Mouse (Mus musculus) layer of hippocampus, postnatal 36 days (tissue): ENCODE results near the gene Ppp2r5c. TPM values are rescaled to one million over a fixed set of nuclear protein-coding genes. Genes with fewer than 3 reads are reported as not detected.

Experiments used
- DNase-seq, 2 experiments: peaks; one replicate each; pipeline ENCODE4 v3.0.0; 2022
- total RNA-seq, 2 experiments: library from RNA; stranded (reverse); gene quantifications; 2 replicates each; pipeline ENCODE4 v1.2.3; 2021

Ppp2r5c gene
- total RNA-seq, 2 experiments from 2014 or later, result 228 to 249 TPM

DNA sequence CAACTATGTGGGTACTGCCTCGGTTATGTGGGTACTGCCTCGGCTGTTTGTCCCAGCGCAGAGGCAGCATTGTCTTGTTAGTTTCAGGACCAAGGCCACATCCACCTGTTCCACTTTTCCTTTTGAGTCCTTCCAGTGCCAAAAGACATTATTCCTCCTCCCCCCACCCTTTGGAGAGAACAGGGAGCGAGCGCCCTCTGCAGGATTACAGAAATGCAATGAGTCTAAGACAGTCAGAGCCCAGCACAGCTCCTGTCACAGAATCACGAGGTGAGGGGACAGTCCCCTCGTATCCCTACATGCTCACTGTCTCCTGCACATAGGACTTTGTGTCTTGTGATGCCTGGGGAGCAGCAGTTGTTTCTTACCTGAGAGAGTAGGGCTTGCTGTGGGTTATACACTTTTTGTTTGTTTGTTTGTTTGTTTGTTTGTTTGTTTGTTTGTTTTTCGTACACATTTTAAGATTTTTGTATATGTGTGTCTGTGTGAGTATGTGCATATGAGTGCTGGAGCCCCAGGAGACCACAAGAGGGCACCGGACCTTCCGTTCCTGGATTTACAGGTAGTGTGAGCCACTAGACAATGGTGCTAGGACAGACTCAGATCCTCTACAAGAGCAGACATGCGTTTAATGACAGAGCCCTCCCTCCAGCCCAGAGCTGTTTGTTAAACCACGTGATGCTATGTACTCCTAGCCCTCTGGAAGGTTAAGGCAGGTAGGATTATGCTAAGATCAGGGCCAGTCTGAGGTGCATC, 43.2 kb downstream of the Ppp2r5c start:
- no peak for DNase-seq

DNA sequence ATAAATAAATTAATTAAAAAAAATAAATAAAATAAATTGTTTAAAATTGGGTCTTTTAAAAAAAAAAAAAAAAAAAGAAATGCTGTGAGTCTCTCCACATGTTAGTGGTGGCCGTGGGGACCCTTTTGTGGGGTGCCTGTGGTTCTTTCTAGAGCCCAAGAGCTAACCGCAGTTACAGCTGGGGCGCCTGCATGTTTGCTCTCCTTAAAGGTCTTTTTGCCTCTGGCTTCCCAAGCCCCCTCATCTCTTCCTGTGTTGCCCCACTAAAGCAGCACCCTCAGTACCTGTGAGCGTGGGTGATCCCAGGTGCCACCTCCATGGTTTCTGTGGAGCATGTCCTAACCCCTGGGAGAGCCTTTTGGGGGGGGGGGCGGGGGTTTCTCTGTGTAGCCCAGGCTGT, 45.5 kb downstream of the Ppp2r5c start:
- no peak for DNase-seq

DNA sequence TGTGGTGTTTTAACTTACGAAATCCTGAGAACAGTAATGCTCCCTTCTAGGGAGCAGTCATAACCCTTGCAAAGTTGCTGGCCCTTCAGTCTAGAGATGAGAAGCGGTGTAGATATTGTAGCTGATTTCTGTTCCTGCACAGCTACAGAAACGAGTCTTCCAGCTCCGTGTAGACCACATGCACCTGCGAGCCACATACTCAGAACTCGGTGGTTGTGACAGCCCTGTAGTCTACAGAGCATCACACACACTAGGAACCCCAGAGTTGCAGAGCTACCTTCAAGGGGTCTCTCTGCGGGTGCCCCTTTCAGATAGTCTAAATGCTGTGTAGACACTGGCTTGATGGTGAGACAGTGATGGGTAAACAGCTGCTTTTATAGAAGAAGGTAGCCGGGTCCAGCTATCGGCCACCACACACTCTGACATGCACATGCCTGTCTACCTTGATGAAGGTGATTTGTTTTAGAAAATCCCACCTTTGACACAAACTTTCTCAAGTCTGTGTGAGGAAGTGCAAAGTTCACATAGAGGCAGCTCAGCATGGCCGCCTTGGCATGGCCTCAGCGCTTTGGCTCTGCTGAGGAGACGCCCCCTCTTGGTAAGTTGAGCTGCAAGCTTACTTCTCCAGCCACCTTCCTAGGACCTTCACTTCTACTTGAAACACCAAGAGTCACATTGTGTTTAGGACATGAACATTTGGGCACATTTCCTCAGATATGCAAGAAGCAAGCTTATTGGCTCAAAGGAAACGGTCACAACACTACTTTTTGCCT, 46.9 kb downstream of the Ppp2r5c start:
- no peak for DNase-seq

DNA sequence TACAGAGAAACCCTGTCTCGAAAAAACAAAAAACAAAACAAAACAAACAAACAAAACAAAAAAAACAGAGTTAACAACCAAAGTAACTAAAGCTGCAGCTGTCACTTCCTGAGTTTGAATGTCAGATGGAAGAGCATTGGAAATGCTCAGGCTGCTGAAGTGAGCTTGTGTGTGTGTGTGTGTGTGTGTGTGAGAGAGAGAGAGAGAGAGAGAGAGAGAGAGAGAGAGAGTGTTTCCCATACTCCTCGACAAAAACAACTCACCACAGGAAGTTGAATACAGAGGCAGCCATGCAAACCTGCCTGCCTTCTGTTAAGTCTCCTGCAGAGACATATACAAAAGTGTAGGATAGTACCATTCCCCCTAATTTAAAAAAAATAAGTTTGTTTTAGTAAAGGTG, 47.9 kb downstream of the Ppp2r5c start:
- no peak for DNase-seq

DNA sequence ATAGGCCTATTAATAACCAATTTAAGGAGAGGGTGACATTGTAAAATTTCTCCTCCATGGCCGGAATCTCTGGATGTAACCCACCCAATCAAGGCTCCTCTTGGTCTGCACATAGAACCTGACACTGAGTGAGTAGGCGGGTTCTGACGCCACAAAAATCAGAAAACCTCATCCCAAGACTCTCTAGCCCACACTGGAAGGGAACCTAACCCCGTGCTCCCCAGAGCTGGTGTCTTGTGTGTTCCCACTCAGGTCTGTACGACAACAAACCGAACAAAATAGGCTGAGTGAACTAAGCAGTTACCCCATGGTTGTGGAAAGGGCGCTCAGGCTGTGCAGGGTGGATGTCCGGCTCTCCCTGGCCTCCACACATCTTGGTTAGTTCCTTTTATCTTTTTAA, 48.3 kb downstream of the Ppp2r5c start:
- DNase-seq, result no peak

DNA sequence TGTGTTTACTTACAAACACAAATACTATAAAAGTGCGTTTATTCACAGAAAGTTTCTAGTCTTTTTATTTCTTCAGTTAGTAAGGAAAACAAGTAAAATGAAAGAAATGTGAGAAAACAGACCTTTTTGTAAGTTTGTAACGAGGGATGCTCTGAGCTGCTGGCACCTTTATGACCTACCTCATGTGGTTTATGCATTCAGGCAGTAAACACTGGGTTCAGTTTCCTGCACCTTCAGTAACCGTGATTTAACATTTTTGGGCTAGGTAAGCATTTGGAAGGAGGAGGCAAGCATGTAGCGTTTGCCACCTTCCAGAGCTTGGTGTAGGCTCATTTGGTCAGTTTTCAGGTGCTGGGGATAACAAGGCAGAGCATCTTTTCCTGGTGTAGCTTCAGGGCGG, 49.1 kb downstream of the Ppp2r5c start:
- no peak for DNase-seq

DNA sequence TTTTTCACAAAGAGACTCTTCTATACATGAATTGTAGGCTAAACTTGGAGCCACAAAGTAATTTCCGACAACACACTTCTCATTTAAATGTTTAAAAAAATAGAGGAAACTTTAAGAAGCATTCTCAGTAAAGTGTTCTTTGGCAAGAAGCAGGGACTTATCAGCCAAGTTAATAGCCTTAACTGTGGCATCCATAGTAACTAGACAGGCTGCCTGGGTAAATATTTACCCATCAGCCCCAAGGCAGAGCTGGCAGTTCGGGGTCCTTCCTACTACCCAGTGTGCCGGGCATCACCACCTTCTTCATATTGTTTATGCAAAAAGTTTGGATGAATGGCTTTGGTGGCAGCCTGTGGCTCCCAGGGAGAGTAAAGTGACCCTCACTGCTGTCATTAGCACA, 50.1 kb downstream of the Ppp2r5c start:
- no peak for DNase-seq

DNA sequence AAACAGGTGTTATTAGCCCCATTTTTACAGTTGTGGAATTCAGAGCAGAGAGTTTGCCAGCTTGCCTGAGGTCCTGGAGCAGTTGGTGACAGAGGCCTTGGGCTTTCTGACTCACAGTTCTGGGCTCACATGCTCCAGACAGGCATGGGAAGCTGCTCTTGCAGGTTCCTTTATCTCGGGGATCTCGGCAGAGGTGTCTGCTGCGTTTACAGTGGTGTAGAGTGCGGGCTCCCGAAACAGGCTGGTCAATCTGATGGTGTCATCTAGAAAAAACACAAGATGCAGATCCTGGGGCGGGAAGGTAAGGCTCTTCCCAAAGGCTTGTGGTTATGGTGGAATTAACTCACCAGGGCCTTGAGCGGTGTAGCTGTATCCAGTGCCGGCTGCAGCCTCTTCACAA, 50.6 kb downstream of the Ppp2r5c start:
- DNase-seq, result no peak

DNA sequence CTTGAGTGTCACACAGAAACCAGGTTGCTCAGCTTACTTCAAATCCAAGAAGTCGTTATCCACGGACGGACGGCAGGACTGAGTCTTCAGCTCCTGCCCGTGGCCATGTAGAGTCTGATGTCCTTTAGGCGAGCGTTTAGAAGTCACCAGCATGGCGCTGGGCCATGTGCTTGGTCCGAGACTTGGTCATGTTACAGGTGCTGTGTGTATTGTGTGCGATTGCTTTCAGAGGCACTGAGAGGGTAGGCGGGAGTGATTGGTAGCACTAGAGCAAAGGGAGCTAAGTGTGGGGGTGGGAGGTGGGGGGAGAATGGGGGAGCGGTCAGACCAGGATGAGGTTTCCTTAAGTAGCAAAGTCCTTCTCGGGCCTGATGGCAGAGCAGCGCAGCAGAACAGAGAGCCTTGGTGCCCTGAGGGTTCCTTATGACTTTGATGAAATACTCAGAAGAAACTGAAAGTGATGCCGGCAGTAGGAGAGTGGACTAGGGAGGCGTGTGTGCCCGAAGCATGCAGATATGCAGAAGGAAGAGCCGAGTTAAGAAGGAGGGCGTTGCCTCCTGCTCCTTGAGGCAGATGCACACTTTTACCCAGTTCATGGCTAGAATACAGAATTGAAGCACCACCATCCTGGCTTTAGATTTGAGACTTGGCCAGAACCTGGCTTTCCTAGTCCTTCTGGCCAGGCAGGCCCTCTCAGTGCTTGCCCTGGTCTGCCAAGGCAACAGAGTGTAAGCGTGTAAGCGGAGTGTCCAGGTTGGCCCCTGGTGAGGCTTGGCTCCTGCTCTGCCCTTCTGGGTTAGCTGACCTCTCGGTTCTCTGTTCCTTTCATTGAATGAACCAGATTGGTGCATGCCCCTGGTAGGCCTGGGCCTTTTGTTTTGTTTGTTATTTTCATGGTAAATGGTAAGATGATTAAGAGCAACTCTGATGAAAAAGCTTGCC, 51.6 kb downstream of the Ppp2r5c start:
- no peak for DNase-seq

DNA sequence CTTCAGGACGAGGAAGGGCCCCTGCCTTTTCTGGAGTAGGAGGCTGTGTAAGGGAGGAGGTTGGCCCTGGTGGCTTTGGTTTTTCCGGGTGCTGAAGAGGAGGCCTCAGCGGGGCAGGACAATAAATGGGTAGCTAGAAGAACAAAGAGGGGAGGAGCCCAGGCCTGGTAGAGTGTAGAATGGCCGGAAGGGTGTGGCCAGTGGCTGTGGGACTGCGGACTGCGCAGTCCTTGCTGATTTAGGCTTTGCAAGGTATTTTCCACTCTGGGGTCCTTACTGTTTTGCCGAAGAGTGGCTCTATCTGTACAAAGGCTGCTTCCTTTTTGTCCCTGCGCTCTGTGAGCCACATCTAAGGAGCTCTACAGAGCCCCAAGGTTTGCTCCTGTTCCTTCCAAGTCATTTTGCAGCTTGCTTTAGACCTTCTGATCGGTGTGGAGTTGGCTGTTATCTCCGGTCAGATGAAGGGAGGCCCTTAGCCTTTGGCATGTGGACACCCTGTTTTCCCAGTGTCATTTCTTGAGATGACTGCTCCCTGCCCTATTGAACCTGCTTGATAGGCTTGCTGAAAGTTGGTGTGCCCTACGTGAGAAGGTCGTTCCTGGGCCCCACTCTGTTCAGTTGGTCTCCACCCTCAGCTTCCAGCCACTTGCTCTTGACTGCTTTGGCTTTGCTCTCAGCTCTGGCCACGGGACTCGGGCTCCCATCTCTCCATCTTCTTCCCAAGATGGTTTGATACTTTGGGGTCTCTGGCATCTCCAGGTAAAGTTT, 52.5 kb downstream of the Ppp2r5c start:
- no peak for DNase-seq

DNA sequence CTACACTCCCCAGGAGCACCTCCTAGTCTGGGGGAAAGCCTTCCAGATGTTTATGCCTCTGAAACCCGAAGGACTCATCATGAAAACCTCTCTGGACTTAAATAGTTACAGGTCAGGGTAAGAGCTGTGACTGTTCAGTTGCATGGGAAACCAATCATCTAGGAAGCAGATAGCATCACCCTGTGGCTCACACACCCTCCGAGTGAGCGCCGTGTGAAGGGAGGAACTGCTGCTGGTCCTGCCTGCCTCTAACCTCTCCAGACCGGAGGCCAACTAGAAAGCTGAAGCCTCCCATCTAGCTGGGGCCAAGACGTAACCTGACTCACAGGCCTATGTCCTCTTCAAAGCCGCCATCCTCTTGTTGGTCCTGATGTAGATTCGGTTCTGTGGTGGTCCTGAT, 53.2 kb downstream of the Ppp2r5c start:
- DNase-seq, result no peak

DNA sequence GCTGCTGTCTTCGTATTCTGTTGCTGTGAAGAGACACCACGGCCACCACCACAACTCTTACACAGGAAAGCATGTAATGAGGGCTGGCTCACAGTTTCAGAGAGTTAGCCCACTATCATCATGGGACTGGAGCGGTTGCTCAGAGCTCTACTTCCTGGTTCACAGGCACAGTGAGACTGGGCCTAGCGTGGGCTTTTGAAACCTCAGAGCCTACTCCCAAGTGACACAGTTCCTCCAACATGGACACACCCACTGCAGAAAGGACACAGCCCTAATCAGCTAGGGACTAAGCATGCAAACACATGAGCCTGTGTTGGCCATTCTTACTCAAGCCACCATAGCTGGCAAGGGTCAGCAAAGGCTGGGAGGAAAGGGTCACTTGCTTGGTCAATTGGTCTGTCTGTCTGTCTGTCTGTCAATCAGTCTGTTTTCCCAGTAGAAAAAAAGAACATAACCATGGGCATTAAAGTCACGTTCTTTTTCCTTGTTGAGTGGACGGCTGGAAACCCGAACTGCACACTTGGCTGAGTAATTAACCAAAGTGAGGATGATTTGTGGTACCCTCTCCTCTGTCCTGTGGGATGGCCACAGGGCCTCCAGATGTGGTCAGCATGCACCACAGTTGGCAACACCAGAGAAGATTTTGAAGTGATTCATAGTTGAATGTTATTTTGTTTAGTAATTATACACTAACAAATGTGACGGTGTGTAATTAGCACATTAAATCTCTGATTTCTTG, 56.7 kb downstream of the Ppp2r5c start:
- DNase-seq, result no peak

DNA sequence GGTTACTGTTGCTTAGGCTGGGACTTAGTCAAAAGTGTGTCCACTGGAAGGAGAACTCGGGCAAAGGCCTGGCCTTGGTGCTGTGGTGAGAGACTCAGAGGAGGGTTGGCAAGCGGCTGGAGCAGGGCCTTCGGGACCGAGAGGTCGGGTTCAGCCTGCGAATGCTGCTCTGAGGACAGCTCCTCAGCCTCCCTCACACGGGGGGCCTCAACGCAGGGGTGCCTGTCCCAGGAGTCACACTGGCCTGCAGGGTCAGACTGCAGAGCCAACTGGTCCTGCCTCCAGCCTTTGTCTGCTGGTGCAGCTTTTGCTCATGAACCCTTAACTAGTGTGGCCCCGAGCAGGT, 57.2 kb downstream of the Ppp2r5c start:
- no peak for DNase-seq

DNA sequence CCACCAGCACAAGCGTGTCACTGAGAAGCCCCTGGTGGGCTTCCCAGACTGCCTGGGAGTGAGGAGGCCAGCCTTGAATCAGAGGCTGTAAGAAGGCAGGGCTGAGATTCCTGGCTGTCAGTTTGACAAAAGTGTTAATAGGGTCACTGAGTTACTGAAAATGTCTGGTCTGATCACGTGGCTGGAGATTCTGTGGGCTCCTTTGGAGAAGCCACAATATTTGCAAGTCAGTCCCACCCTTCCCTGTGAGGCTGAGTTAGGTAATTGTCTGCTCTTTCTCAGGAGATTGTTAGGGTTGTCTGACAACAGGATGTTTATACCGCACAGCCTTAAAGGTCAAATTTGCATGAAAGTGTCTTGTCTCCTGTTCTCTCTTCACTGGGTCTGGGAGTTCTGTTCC, 57.9 kb downstream of the Ppp2r5c start:
- DNase-seq, result no peak

DNA sequence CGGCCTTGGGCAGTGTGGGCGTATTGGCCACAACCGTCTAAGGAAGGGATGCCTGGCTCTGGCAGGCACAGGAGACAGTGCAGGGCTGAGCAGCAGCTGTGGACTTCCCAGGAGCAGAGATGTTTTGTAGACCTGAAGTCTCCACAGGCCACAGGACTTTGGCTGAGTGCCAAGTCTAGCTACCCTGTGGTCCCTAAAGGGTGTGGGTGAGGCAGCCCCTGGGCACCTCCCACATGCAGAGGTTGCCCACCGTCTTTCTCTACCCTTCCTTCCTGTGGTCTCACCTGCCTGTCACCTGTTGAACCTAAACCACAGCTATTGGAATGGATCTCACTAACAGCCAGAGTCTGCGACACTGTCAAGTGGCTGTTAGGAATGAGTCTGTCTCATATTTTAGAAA, 59.1 kb downstream of the Ppp2r5c start:
- no peak for DNase-seq

DNA sequence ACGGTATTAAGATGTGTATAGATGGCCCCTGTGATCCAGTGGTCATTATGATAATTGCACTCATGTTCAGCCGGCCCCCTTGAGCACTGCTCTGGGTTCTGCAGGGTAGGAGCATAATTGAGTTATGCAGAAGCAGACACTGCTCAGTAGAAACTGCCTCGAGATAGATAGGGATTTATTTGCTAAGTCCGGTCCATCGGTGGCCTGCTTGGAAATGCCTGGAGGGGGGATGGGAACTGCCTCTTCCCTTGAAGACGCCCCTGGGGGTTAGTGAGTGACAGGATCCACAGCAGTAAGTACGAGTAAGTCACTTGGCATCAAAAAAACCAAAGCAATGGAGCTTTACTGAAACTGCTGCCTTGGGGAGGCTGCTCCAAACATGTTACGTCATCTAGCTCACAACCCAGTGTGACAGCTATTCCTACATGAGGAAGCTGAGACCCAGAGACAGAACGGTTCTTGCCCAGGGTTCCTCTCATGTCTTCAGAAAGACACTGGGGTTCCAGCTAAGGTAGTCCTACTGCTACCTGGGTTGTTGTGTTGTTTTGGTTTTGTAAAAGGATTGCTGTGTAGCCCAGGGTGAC, 60.9 kb downstream of the Ppp2r5c start:
- DNase-seq, result no peak

DNA sequence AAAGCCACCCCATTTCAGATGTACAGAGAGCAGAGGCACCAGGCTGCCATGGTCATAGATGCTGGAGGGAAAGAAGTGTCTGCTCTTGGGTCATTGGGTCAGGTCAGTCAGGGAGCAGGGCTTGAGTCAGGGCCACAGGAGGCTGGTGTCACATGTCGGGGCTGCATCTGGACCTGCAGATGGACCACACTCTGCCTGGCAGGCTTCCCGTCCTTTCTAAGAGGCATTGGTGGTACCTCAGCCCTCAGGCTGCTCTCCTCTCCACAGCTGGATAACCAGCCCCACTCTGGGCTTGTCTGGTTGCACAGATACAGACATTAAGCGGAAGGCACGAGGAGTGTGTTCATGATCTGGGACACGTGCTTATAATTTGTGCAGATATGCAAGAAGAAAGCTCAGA, 61.8 kb downstream of the Ppp2r5c start:
- DNase-seq, result no peak

DNA sequence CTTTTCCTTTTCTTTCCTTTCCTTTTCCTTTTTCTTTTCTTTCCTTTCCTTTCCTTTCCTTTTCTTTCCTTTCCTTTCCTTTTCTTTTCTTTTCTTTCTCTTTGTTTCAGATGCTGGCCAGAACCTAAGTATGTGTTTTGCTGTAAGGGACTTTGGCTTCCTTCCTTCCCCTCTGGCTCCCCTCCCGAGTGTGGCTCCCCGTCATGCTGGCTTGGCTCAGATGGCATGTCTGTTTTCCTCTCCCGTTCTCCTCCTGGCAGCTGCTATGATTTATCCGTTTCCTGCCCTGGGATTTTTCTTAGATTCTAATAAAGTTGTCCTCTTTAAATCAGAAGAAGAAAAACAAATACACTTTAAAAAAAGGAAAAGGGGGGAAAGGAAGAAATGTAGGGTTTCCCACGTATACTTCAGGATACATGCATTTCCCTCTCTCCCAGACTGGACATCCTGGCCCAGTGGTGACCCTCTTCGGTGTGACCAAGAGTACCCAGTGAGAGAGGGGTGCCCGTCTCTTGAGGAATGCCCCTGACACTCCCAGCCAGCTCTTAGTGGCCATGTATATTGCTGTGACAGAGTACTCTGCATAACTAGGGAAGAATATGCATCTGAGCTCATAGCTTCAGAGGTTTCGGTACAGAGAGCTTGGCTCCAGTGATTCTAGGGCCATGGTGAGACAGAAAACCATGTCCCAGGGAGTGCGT, 63.4 kb downstream of the Ppp2r5c start:
- peak; percentile 64 to 67 for DNase-seq

DNA sequence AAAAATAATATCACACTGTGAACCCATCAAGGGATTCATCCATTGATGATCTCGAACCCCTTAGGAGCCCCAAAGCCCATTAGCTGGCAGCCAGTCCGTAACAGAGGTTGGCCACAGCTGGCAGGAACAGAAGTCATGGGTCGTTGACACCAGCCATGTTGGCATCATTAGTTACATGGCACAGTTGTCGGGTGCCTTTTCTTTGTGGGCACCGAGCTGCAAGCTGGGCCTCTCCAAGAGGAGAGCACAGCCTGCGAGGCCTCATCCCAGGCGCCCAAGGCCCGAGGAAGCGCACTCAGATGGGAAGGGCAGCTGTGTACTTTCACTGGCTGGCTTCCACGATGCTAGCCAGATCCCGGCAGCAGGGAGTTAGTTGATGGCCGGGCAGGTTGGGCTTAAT, 64.3 kb downstream of the Ppp2r5c start:
- DNase-seq, result no peak

DNA sequence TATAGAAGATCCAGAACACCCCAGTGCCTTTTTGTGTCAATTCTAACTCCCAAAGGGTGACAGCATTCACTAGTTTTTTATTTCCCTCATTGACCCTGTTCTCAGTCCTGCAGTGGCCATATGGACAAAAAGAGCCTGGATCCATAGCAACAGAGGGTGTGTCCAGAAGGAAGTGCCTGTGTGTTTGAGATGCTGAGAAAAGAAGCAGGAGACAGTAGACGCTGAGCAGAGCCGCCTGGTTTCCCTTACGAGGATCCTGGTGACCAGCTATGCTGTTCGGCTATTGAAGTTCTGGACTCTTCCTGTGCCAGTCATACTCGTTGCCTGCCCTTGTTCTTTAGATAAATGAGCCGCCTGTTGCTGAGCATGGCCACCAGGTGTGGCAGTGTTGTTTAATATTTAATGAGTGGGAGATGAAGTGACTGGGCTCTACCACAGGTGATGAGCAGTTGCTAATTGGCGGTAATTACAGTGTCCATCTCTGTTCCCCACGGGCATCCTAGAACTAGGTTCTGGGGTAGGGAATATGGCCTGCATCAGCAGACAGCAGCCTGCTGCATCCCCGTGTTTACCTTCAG, 65.0 kb downstream of the Ppp2r5c start:
- DNase-seq, result no peak
